Mouse (Mus musculus) gastrocnemius, postnatal 36 days (tissue): ENCODE measurements at regions not wholly inside any gene's neighbourhood (a gene's known extent, or its start where the extent isn't known, plus 50 kb on each side); places are given as distances from the start of the nearest gene placed in this dataset.

Experiments used
- DNase-seq, 2 experiments: peaks; one replicate each; pipeline ENCODE4 v3.0.0; 2022
- intact Hi-C: fragments of 180-260 bp; cut with DNase I; formaldehyde crosslinking; loops from one replicate; pipeline ENCODE4 v1.15.1; 2025

DNA sequence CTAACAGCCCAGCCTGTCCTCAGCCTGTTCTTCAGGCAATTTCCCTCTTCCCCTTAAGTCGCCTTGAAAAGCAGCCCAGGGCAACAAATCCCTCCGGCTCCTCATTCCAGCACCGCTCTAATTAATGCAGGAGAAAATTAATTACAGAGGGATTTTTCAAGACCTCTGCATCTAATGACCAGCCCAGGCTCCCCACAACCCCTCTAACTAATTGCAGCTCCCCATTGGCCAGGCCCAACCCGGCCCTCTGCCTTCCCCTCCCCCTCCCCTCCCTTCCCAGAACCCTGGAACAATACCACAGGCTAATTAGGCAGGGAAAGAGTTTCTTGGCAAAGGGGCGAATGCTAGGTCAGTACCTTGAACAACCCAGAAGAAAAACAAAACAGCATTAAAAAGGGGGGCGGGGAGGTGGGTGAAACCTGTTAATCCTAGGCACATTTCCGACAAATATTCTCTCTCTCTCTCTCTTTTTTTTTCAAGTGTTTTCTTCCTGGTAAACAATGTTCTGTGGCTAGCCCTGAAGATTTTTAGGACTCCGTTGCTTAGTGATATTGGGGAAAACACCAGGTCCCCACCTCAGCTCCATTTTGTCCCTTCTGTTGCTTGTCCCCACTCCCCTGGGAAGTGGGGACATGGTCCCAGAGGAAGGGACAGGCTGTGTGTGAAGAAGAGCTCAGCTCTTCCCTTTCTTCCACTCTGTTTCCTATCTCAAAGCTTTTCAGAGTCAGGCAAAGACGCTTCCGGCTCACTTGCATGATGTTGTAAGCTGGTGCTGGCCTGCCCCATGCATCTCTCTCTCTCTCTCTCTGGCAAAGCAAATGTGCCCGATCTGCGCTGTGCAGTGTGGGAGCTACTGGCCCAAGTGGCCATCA is 195.1 kb downstream of the Sox9 start:
- intact Hi-C loops = no loop called here
- no peak for DNase-seq

- intact Hi-C loops = no loop called here
- no peak for DNase-seq
These were observed 196.9 kb downstream of the Sox9 start for GRCm38 (mm10) chr11:112978884-112979283.

DNA sequence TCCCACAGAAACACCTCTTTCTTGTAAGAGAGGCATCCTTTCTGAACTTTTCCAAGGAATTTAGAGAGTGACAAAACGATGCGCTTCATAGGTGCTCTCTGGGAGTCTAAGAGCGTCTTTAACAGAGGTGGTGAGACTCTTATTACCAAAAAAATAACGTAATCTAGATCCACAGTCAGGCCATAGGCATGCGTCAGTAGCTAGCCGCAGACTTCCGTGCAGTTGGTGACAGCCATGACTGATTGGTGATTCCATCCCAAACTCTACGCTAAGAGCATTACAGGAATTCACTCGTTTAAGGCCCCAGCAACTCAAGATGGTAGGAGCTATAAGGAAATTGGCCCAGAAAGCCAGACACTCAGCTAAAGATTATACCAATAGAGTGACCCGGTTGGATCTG is 197.4 kb downstream of the Sox9 start:
- intact Hi-C loops = no loop called here
- no peak for DNase-seq

DNA sequence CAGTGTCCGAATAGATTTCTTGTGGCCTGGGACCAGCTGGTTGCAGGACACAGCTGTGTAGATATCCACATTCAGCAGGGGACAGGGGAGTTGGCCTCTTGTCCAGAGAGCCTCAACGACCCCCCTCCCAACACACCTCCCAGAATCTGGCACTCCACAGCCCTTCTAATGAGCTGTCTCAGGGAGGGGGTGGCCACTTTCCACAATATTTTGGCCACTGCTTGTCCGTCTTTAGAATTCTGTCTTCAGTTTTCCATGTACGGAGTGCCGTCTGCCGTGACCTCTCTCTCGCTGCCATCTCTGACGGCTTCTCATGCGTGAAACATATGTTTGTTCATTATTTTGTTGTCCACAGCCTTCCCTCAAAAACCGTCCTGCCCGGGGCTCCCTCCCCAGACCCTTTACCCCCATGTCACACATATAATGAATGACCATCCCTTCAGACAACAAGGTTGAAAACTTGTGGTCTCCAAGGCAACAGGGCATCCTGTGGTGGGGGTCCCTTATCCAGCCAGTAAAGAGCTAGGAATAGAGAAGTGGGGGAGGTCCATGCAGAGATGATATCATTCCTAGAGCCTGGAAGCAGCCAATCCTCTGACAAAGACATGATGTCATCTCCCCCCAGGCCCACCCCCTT is 200.3 kb downstream of the Sox9 start:
- DNase-seq = no peak
- intact Hi-C loops = no loop called here

- no peak for DNase-seq
These were observed 201.0 kb downstream of the Sox9 start for GRCm38 (mm10) chr11:112982802-112983591.

GRCm38 (mm10) chr11:112986029-112986573 is 204.1 kb downstream of the Sox9 start:
- no peak for DNase-seq
- intact Hi-C loops = no loop called here

More at GRCm38 (mm10) chr11:112982802-112983591, 201.0 kb downstream of the Sox9 start:
- intact Hi-C loops = no loop called here

DNA sequence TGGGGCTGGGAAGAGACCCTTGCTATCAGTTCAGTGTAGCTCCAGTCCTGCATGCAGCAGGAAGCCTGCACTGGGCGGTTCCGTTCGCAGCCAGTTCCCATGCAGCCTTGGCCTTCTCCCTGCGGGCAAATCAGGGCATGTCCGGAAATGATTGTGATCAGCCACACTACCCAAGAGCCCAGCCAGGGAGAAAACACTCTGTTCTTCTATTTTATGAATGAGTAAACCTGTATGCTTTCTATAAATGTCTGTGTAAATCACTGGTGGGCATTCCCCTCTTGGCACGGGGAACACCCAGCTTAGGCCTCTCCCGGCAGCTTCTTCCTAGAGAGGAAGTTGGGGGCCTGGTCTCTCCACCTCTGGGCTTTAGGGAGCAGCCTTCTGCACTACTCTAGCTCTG is 205.8 kb downstream of the Sox9 start:
- DNase-seq = no peak
- intact Hi-C loops = no loop called here

- DNase-seq = no peak
- intact Hi-C loops = no loop called here
These were observed 206.9 kb downstream of the Sox9 start for GRCm38 (mm10) chr11:112988900-112989299.

GRCm38 (mm10) chr11:112989981-112990512 is 208.0 kb downstream of the Sox9 start:
- intact Hi-C loops = no loop called here
- DNase-seq = no peak

GRCm38 (mm10) chr11:112990751-112991150 is 208.7 kb downstream of the Sox9 start:
- DNase-seq = no peak
- intact Hi-C loops = no loop called here

- DNase-seq = no peak
- intact Hi-C loops = no loop called here
These were observed 209.8 kb downstream of the Sox9 start for GRCm38 (mm10) chr11:112991862-112992261.

GRCm38 (mm10) chr11:112998777-112999583 is 217.0 kb downstream of the Sox9 start:
- no peak for DNase-seq
- intact Hi-C loops = no loop called here

DNA sequence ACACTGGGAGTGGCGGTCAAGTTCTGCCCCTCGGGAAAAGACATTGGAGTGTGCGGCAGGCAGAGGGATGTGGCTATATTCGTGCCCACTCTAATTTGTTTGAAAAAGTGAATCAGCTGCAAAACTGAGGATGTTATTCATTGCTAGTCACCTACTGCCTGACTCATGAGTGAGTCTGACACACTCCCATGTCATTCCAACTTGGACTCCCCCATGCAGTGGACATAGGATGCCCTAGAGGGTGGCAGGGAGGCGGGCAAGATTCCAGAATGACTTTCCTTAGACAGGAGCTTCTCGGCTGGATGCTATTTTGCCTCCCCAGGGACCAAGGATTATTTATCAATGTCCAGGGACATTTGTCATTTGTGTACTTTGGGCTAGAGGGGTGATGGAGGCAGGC is 219.0 kb downstream of the Sox9 start:
- intact Hi-C loops = no loop called here
- no peak for DNase-seq

DNA sequence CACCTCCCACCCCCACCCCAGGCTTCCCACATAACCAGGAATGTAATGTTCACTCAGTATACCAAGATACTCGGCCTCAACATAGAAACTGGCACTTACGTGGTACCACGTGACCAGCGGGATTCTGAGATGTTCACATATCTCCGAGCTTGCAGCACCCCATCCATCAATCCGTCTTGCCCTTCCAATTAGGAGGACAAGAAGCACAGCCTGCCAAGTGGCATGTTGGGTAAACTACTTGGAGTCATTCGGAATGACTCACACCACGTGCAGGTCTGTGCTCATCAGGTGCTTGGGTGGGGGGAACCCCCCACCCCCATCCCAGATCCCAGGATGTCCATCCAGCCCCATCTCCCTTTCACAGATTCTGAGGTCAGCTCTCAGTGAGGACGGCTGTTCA is 223.9 kb downstream of the Sox9 start:
- intact Hi-C loops = no loop called here

GRCm38 (mm10) chr11:113008521-113008920 is 226.5 kb downstream of the Sox9 start:
- no peak for DNase-seq
- intact Hi-C loops = no loop called here

More for the DNA sequence above, 223.9 kb downstream of the Sox9 start:
- no peak for DNase-seq

- no peak for DNase-seq
- intact Hi-C loops = no loop called here
These were observed 227.4 kb downstream of the Sox9 start for GRCm38 (mm10) chr11:113009376-113009775.

- intact Hi-C loops = no loop called here
- no peak for DNase-seq
These were observed 228.9 kb downstream of the Sox9 start for GRCm38 (mm10) chr11:113010906-113011305.

- intact Hi-C loops = no loop called here
- no peak for DNase-seq
These were observed 232.4 kb downstream of the Sox9 start for GRCm38 (mm10) chr11:113014186-113015010.
